12 mouse cellular contexts compared by ENCODE assay signal in the genomic region with DNA sequence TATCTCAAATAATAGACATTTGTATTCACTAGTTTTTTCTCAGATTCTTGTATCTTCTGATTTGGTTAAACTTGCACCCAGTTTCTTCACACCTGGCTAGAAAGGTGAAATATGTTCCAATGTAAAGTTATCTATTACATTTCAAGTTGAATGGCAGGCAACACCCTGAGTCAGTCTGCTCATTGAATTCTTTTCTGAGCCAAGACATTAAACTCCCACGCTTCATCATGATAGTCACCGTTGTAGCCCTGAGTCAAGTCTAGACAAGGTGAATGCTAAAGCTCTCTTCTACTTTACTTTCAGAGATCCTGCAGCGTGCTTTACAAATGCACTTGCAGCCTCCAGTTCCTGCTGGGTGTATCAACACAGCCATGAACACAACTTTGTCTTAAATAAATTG.
"Had no signal": no experiment of that assay in that cellular context is flagged by ENCODE, and none has a peak within 500 bp of the region (broad histone marks: within the 10 kb centered on the region; RNA-seq: fewer than 3 reads in every experiment).

No protein-coding gene starts in this region.

- DNase-seq: left cerebral cortex, postnatal 4 days; liver; liver, embryonic 13.5 days; liver, postnatal 0 days; lung, adult 18-20 months; lung, adult 2 months; lung, embryonic 14.5 days; lung, postnatal 10 days; lung, postnatal 14 days; lung, postnatal 36 days; lung, postnatal 4 days; midbrain, embryonic 14.5 days had no signal
